7 mouse cellular contexts compared by ENCODE assay signal in the genomic region with DNA sequence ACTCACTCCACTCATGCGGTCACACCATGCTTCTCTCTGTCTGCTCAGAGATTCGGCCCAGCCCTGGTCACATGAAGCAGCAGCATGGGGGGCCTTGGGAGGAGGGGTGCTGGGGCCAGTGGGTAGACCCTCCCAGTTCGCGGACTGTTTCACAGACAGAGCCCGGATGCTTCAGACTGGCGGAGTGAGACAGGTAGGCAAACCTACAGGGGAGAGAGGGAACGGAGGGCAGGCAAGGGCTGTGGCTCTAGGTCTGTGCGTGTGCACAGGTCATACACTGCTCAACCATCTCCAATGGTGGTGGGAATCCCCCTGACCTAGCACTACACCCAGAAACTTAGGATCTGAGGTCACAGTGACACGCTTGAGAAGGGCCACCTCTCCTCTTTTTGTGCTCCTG. TPM values are rescaled to one million over a fixed set of nuclear protein-coding genes. Genes with fewer than 3 reads are reported as not detected.
DNase-seq lines count a peak whose midpoint lies in the region; ATAC-seq and TF ChIP-seq lines count a peak whose summit lies in the region.

No protein-coding gene starts in this region.

- peak; percentile 47 for ATAC-seq in forebrain, embryonic 14.5 days
- ATAC-seq in limb, embryonic 15.5 days (ENCODE audit: insufficient number of reproducible peaks, low FRiP score, low TSS enrichment, low read depth) = 0 out of 2 replicates have a peak, but pooled peaks have one; percentile 20

- H3K4me1 ChIP-seq in forebrain, embryonic 14.5 days (ENCODE audit: control insufficient read depth, insufficient read depth, low read length) = peaks cover 8% of the 10 kb centered on the region
- peaks cover 10% of the 10 kb centered on the region for H3K4me1 ChIP-seq in limb, embryonic 15.5 days
- peaks cover 7% of the 10 kb centered on the region for H3K4me1 ChIP-seq in olfactory bulb, adult 2 months (ENCODE audit: control insufficient read depth, insufficient read depth, low read length)

- TF ChIP-seq POLR2A in olfactory bulb, adult 2 months (IDR thresholded peaks at IDR 0.05; ENCODE audit: insufficient read depth, low read depth, low read length) = no peak

- H3K79me2 ChIP-seq in C2C12 (ENCODE audit: control insufficient read depth, insufficient read depth) = no peaks in the 10 kb centered on the region

- peak overlapping the region; percentile 31 for H3ac ChIP-seq in C2C12 (ENCODE audit: control insufficient read depth, insufficient read length, low read depth)

- H3K4me2 ChIP-seq in forebrain, embryonic 14.5 days (ENCODE audit: low read length) = peak overlapping the region; percentile 67
- peak overlapping the region; percentile 87 for H3K4me2 ChIP-seq in limb, embryonic 15.5 days

- H3K27ac ChIP-seq in forebrain, embryonic 14.5 days (ENCODE audit: low read depth, low read length) = no peak overlapping the region
- H3K27ac ChIP-seq in limb, embryonic 15.5 days = peak overlapping the region; percentile 61
- peak overlapping the region; percentile 92 for H3K27ac ChIP-seq in olfactory bulb, adult 2 months (ENCODE audit: insufficient read depth, low read depth, low read length)

- H3K9ac ChIP-seq in forebrain, embryonic 14.5 days (ENCODE audit: low read length) = peak overlapping the region; percentile 56
- H3K9ac ChIP-seq in limb, embryonic 15.5 days = peak overlapping the region; percentile 28; the same call in 1 of the 2 replicates

- no peaks in the 10 kb centered on the region for H3K36me3 ChIP-seq in C2C12 (ENCODE audit: control insufficient read depth, insufficient read depth)
- H3K36me3 ChIP-seq in forebrain, embryonic 14.5 days (ENCODE audit: control insufficient read depth, insufficient read depth, low read length) = no peaks in the 10 kb centered on the region
- no peaks in the 10 kb centered on the region for H3K36me3 ChIP-seq in limb, embryonic 15.5 days

- H3K27me3 ChIP-seq in C2C12 (ENCODE audit: control insufficient read depth, insufficient read depth, insufficient read length) = no peaks in the 10 kb centered on the region
- no peaks in the 10 kb centered on the region for H3K27me3 ChIP-seq in forebrain, embryonic 14.5 days (replicated peaks; ENCODE audit: control insufficient read depth, insufficient read depth, low read length)
- H3K27me3 ChIP-seq in limb, embryonic 15.5 days = peaks cover 24% of the 10 kb centered on the region; the same call in 1 of the 2 replicates

- no peak for TF ChIP-seq CTCF in C2C12 (IDR thresholded peaks at IDR 0.05; ENCODE audit: control insufficient read depth, insufficient read depth, insufficient read length)
- no peak for TF ChIP-seq CTCF in olfactory bulb, adult 2 months (IDR thresholded peaks at IDR 0.05; ENCODE audit: insufficient read depth, low read depth, low read length)

- no peaks in the 10 kb centered on the region for H3K9me3 ChIP-seq in forebrain, embryonic 14.5 days (replicated peaks; ENCODE audit: control insufficient read depth, low read length)
- no peaks in the 10 kb centered on the region for H3K9me3 ChIP-seq in limb, embryonic 15.5 days

- no peaks in the 10 kb centered on the region for H3K79me3 ChIP-seq in C2C12 (ENCODE audit: low read depth)

- 15% methylated on average over 9 of the region's 9 CpGs for WGBS in forebrain, embryonic 14.5 days
- WGBS in limb, embryonic 15.5 days = 16% methylated on average over 9 of the region's 9 CpGs
- 8% methylated on average over 9 of the region's 9 CpGs for WGBS in olfactory bulb, adult 2 months

- peak overlapping the region; percentile 21 for H3K4me3 ChIP-seq in C2C12 (ENCODE audit: insufficient read depth, poor library complexity, severe bottlenecking)
- H3K4me3 ChIP-seq in forebrain, embryonic 14.5 days (ENCODE audit: low read depth, low read length) = peak overlapping the region; percentile 38
- peak overlapping the region; percentile 53 for H3K4me3 ChIP-seq in limb, embryonic 15.5 days
- H3K4me3 ChIP-seq in olfactory bulb, adult 2 months (ENCODE audit: insufficient read depth, low read depth, low read length) = peak overlapping the region; percentile 81

- peak; percentile 82 to 84 for DNase-seq in B cell, adult 2 months
- DNase-seq in forebrain, embryonic 14.5 days (ENCODE audit: low spot score) = no peak
- DNase-seq in left cerebral cortex, adult 18-20 months (ENCODE audit: low spot score in 2 of 2) = no peak
- no peak for DNase-seq in natural killer cell, adult 2 months (ENCODE audit: low spot score in 2 of 2)

TF ChIP-seq in C2C12, 6 proteins besides CTCF, POLR2A, EP300 and RAD21:
- no peak for TF ChIP-seq CEBPB (IDR thresholded peaks at IDR 0.05; ENCODE audit: low read depth)
- TF ChIP-seq MYOG (IDR thresholded peaks at IDR 0.05; ENCODE audit: control insufficient read depth, extremely low read depth, insufficient read length) = no peak
- TF ChIP-seq FOSL1 (IDR thresholded peaks at IDR 0.05; ENCODE audit: insufficient read depth, low read length, poor library complexity, severe bottlenecking) = no peak
TF ChIP-seq in C2C12: peak in this region for 0.

RNA-seq across cellular contexts. Expression of gene Fosb, which starts 9.6 kb away (rescaled TPM):
- 1.4 TPM for polyA plus RNA-seq in C2C12 (2012; fragmentation: generic; extraction: Trizol)
- 0.17 TPM in 1 of 2 replicates, not detected in the other for polyA plus RNA-seq in forebrain, embryonic 14.5 days (2014; fragmentation: Nextera tagmentation; extraction: Ambion mirVana)
- polyA plus RNA-seq in limb, embryonic 15.5 days (2015; fragmentation: Nextera tagmentation; extraction: Ambion mirVana) = 0.29 and 0.41 TPM in 2 replicates
- polyA plus RNA-seq in olfactory bulb, adult 2 months (2012; ENCODE audit: insufficient read depth, insufficient read length, low replicate concordance, missing spikeins) = not detected in 2 replicates
- total RNA-seq in left cerebral cortex, adult 18-20 months (2021) = 10 to 100 TPM; 20.9 to 54.7 TPM

RNA-seq across cellular contexts. Expression of gene Ercc1, which starts 25.1 kb away (rescaled TPM):
- 151 TPM for polyA plus RNA-seq in C2C12 (2012; fragmentation: generic; extraction: Trizol)
- polyA plus RNA-seq in forebrain, embryonic 14.5 days (2014; fragmentation: Nextera tagmentation; extraction: Ambion mirVana) = 99.5 and 101 TPM in 2 replicates
- 75.7 and 75.9 TPM in 2 replicates for polyA plus RNA-seq in limb, embryonic 15.5 days (2015; fragmentation: Nextera tagmentation; extraction: Ambion mirVana)
- not detected in 2 replicates for polyA plus RNA-seq in olfactory bulb, adult 2 months (2012; ENCODE audit: insufficient read depth, insufficient read length, low replicate concordance, missing spikeins)
- total RNA-seq in left cerebral cortex, adult 18-20 months (2021) = 10 to 100 TPM; 39.1 to 45.2 TPM

RNA-seq across cellular contexts. Expression of gene Rtn2, which starts 37.0 kb away (rescaled TPM):
- 107 TPM for polyA plus RNA-seq in C2C12 (2012; fragmentation: generic; extraction: Trizol)
- 102 and 109 TPM in 2 replicates for polyA plus RNA-seq in forebrain, embryonic 14.5 days (2014; fragmentation: Nextera tagmentation; extraction: Ambion mirVana)
- 21.4 and 48.2 TPM in 2 replicates for polyA plus RNA-seq in limb, embryonic 15.5 days (2015; fragmentation: Nextera tagmentation; extraction: Ambion mirVana)
- not detected in 2 replicates for polyA plus RNA-seq in olfactory bulb, adult 2 months (2012; ENCODE audit: insufficient read depth, insufficient read length, low replicate concordance, missing spikeins)
- 100 to 1,000 TPM; 128 to 129 TPM for total RNA-seq in left cerebral cortex, adult 18-20 months (2021)

RNA-seq across cellular contexts. Expression of gene Ppm1n, which starts 39.6 kb away (rescaled TPM):
- polyA plus RNA-seq in C2C12 (2012; fragmentation: generic; extraction: Trizol) = 0.05 TPM
- 0.30 and 0.67 TPM in 2 replicates for polyA plus RNA-seq in forebrain, embryonic 14.5 days (2014; fragmentation: Nextera tagmentation; extraction: Ambion mirVana)
- 0.16 and 0.19 TPM in 2 replicates for polyA plus RNA-seq in limb, embryonic 15.5 days (2015; fragmentation: Nextera tagmentation; extraction: Ambion mirVana)
- not detected in 2 replicates for polyA plus RNA-seq in olfactory bulb, adult 2 months (2012; ENCODE audit: insufficient read depth, insufficient read length, low replicate concordance, missing spikeins)
- total RNA-seq in left cerebral cortex, adult 18-20 months (2021) = not detected

RNA-seq across cellular contexts. Expression of gene Cd3eap, which starts 39.8 kb away (rescaled TPM):
- polyA plus RNA-seq in C2C12 (2012; fragmentation: generic; extraction: Trizol) = 25.6 TPM
- polyA plus RNA-seq in forebrain, embryonic 14.5 days (2014; fragmentation: Nextera tagmentation; extraction: Ambion mirVana) = 18.4 and 20.0 TPM in 2 replicates
- 32.9 and 34.2 TPM in 2 replicates for polyA plus RNA-seq in limb, embryonic 15.5 days (2015; fragmentation: Nextera tagmentation; extraction: Ambion mirVana)
- not detected in 2 replicates for polyA plus RNA-seq in olfactory bulb, adult 2 months (2012; ENCODE audit: insufficient read depth, insufficient read length, low replicate concordance, missing spikeins)
- 10 to 100 TPM; 17.1 to 18.1 TPM for total RNA-seq in left cerebral cortex, adult 18-20 months (2021)

Comparison
In these comparisons a context has a peak if more than half of its experiments do, and no peak if none do; other contexts are left out.
1. DNase-seq: peak in B cell, adult 2 months (2 of 2); none in forebrain, embryonic 14.5 days (single experiment), left cerebral cortex, adult 18-20 months (0 of 2) and natural killer cell, adult 2 months (0 of 2).
2. H3K4me3 ChIP-seq: peak in every context shown above with its lines; median percentile 81 in olfactory bulb, adult 2 months; 53 in limb, embryonic 15.5 days; 38 in forebrain, embryonic 14.5 days; 21 in C2C12.
3. RNA of gene Ercc1, which starts 25.1 kb away (polyA plus RNA-seq): 151 TPM in C2C12 (single experiment), 99.5 to 101 TPM in forebrain, embryonic 14.5 days and 75.7 to 75.9 TPM in limb, embryonic 15.5 days; not detected in olfactory bulb, adult 2 months; every median in the first group is over 10 times any median in the second.
4. RNA of gene Rtn2, which starts 37.0 kb away (polyA plus RNA-seq): 107 TPM in C2C12 (single experiment), 102 to 109 TPM in forebrain, embryonic 14.5 days and 21.4 to 48.2 TPM in limb, embryonic 15.5 days; not detected in olfactory bulb, adult 2 months; every median in the first group is over 10 times any median in the second.